Mouse (Mus musculus) 416B (cell line): Measurements from ENCODE around the gene Gm5901.

Experiments used
- DNase-seq: peaks from one replicate; pipeline ENCODE4 v3.0.0; 2011; ENCODE audit warnings: low read depth

Gm5901 gene

DNA sequence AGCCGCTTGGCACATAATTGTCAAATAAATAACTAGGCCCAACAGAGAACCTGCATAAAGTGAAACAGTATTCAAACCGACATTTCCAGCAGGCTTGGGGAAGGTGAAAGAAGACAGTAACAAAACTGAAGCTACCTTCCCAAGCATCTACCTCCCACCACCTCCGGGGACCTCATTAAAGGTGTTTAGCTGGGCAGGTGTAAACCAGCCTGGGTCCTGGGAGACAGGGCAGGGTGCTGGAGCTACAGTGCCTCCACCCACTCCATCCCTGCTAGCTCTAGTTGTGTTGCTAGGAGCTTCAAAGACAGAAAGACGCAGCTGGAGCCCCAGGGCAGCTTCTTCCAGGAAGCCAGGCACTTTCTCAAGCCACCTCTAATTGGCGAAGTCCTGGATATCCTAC, 29.4 kb downstream of the Gm5901 start, which contains the start of gene Cnga4:
Gene Cnga4, plus strand, starts transcription at position 301 of the 400 bp plus-strand sequence.
- no peak for DNase-seq

DNA sequence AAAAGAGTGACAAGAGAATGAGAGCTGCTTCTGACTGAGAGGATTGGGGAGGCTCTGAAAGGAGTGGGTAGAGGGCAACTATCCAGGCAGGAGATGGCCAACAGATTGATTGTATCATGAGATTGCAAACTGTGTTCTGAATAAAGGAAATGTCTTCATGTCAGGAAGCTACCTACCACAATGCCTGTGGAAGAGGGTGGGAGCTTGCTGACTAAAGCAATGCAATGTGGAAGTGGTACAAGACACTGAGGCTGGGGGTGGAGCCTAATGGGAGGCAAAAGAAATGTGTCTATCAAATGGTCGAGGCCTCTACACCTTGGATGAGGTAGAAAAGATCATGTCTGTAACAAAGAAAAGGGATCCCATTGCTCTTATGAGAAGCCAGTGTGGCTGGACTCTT, 31.5 kb downstream of the Gm5901 start:
- DNase-seq: no peak

DNA sequence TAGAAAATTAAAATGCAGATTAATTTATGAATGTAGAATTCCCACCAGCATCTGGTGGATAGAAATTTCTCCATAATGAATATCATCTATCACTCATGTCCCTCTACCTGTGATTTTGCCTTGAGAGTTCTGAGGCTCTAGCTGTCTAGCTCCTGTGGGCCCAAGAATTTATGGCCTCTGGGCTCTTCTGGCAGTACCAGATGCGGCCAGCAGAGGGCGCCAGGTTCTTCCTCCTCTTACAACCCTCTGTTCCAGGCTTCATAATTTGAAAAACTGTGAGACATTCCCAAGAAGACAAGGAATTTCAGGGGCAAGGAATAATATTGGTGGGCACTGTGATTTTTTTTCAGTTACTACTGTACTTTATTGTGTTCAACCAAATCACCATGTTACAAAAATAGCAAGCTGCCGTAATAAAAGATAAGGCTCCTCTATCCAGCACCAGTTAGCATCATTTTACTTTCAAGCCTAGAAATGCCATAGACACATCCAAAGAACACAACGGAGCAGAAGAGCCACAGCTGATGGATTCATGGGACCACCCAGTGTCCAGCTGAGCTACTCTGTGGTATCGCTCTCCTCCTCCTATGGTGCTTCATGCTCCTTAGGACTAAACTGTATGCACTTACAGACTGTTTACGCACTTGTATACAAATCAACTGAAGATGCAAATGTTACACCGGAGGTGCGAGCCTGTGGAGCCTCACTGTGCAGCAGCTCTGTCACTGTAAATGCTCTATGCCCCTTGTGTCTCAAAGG, 37.2 kb downstream of the Gm5901 start:
- DNase-seq: peak; percentile 48

DNA sequence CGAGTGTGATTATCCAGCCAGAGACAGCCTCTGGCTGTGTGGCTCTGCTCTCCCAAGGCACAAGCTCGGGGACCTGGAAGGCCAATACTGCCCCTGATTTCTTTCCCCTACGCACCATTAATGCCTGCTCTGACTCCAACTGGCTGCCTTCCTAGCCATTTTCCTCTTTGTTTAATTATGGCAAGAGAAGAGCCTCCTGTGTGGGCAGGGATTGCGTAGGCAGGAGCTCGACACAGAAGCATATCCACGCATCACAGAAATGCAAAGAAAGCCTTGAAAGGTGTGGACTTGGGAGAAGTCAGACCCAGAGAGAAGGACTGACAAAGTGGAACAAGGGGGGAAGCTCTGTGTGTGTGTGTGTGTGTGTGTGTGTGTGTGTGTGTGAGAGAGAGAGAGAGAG, 39.5 kb downstream of the Gm5901 start:
- DNase-seq: no peak

DNA sequence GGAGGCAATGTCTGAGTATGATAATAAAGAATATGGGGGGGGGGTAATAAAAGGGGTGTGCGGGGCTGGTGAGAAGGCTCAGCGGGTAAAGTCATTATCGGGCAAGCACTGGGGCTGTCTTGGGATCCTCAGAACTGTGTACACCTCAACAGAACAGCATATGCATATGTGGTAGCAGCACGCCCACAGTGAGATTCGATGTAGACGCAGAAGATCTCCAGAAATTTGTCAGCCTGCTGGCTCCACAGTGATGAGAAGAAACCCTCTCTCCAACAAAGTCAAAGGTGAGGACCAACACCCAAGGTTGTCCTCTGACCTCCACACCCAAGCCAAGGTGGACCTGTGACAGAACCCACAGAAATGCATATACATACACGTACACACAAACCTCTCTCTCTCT, 41.7 kb downstream of the Gm5901 start:
- DNase-seq: no peak

DNA sequence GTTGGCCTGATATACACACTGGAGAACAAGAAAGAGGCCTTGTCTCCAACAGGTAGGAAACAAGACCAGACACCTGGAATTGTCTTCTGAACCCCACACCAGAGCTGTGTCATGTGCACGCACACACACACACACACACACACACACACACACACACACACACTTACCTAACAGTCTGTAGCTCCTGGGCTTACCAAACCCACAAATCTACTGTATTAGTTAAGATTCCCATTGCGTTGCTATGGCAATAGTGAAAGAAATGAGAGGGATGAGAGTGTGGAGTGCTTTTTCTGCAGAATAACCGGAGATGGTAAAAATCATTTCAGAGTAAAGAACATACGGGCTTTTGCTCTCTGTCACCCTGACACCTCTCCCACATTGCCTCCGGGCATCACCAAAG, 43.3 kb downstream of the Gm5901 start:
- DNase-seq: no peak

DNA sequence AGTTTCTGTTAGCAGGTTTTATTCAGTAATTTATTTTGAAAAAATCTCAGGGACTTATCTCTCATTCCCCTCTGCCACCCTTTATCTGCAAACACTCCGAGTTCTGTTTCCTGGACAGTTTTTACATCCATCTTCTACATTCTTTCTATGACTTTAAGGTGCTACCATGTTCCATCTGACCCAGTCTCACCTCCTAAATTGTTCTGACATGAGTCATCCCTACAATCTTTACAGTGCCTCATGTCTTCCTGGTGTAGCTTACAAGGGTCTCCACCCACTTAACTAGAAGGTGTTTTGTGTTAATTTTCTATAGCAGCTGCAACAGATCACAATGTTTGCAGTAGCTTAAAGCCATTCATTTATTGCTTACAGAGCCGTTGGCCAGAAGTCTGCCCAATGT, 46.1 kb downstream of the Gm5901 start:
- no peak for DNase-seq

DNA sequence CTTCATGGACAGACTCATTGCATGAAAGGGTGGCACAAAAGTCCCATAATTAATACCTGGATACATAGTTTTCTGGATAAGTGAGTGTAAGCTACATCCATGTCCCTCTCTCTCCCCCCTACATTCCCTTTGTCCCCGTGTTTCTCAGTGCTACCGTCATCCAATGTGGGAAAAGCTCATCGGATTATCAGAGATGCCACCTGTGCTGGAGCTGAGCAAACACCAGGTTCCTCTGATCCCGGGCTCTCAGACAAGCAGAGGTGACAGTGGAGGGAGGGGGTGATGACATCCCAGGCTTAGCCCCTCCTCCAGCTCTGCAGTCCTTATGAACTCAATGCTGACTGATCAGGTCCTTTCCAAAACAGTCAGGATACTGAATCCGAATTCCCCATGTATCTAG, 49.5 kb downstream of the Gm5901 start:
- DNase-seq: no peak

DNA sequence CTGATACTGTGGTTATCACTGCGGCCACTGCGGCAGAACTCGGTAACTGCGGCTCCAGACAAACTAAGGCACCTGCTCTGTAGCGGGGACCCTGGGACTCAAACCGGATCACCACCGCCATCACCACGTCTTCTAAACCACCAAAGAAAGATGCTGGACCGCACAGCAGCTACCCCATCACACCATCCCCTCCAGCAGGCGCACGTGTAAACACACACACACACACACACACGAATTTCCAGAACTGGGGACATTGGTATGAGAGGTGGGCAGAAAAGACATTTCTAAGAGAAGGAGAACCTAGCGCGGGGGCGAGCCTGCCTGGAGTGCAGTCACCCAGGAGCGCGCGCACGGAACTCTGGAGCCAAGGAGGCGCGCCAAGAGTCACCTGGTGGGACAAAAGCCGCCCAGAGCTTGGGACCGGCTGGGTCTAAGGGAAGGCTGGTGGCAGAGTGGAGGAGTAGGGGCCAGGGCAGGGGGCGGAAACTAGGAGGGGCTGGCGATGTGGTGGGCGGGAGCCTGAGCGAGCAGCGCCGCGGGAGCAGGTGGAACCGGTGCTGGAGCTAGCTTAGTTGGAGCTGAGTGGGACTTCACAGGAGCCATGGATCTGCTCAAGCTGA, 50.7 kb downstream of the Gm5901 start, which contains the start of gene Cckbr:
Gene Cckbr, plus strand, starts transcription at position 308 of the 620 bp plus-strand sequence.
- no peak for DNase-seq

DNA sequence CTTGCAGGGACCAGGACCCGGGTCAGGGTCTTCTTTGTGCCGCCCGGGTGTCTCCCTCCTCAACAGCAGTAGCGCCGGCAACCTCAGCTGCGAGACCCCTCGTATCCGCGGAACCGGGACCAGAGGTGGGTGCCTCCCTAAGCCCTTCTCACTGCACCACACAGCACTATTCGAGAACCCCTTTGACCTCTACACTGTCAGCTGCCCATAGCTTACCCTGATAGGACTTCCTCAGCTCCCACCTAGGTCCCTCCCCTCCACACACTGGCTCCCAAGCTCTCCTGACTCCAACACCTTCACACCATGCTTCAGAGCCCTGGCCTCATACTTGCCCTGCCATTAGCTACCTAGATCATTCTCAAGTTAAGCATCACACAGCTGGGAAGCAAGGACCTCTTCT, 51.2 kb downstream of the Gm5901 start:
- no peak for DNase-seq
